Mouse (Mus musculus): ENCODE data around the gene Gpn2.

The Gpn2 gene

DNA sequence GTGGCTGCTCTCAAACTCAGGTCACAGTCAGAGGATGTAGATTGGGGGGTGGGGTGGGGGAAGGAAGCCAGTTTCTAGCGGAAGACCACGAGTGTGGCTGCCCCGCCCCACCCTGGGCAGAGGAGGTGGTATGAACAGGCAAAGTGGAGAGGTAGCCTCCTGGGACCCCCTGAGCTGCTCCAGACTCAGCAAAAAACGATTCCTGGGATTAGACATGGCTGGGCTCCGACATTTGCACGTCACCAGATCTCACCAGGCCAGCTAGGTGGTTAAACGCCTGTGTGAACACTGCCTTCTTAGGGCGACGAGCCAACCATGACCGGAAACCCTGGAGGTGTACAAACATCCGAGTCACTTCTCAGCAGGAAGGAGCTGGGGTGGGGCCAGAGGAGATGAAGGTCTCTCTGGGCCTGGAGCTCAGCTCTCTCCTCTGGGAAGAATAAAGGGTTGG, 41.5 kb downstream of the Gpn2 start:
- peak; percentile 55 for DNase-seq (ENCODE audit: low read depth)

DNA sequence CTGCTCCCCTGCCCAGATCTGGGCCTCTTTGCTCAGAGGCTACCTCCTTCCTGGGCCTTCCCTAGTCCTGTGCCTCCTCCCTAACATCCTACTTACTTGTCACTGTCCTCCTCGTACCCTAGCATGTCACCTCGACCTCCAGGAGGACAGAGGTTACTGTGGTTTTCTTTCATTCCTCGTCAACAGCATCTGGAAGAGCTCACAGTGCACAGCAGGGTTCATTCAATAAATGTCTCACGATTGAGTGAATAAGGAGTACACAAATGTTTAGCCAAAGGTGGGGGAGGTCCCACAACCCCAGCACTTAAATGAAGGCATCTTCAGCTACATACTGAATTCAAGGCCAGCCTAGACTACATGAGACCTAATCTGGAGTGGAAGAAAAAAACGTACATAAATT, 42.1 kb downstream of the Gpn2 start:
- no peak for DNase-seq (ENCODE audit: low read depth)

DNA sequence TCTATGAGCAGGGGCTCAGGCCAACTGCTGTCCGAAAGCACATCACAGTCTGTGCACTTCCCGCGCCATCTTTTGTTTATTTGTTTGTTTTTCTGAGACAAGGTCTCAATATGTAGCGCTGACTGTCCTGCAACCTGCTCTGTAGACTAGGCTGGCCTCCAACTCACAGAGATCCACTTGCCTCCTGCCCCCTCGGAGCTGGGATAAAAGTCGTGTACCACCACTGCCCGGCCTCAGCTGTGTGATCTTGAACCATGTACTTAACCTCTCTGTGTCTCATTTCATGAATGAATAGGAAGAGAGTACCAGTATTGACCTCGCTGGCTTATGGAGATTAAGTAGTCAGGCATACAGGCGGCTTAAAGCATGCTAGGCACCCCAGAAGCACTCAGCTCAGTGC, 42.5 kb downstream of the Gpn2 start:
- no peak for DNase-seq (ENCODE audit: low read depth)

DNA sequence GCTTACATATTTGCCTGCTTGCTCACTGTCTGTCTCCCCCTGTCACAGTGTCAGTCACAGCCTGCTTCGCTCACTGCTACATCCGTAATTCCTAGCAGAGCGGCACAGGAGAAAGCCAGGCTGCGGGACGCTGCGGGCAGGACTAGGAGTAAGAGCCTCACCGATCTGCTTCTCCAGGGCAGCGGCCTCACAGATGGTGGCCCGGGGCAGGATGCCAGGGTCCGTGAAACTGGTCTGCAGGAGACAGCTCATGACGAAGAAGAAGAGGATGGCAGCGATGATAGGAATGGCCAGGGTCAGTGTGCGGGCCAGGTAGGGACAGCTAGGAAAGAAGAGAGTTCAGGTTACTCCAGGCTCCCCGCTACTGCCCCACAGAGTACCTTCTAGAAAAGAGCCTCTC, 42.9 kb downstream of the Gpn2 start:
- no peak for DNase-seq (ENCODE audit: low read depth)

DNA sequence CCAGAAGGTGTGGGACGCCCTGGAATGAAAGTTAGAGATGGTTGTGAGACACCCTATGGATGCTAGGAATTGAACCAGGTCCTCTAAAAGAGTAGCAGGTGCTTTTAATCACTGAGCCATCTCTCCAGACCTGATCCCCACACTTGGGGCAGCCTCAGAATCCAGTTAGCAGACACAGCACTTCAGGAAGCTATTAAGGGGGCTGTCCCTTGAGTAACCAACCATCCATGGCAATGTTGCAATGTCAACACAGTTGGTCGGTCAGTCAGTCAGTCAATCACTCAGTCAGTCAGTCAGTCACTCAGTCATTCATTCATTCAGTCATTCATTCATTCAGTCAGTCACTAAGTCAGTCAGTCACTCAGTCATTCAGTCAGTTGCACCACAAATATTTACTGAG, 44.4 kb downstream of the Gpn2 start:
- no peak for DNase-seq (ENCODE audit: low read depth)

DNA sequence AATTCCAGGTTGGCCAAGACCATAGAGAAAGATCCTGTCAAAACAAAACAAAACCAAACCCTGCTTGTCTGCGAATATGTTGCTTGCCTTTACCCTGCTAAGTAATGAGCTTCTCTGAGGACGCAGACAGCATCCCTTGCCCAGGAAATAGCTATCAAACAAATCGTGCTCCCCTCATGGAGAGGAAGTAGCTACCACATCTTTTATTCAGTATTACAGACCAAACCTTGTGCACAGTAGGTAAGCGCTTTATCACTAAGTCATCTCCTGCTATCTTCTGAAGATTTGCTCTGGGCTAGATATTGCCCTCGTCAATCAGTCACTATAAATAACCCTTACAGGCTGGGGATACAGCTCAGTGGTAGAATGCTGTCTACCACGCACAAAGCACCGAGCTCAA, 45.0 kb downstream of the Gpn2 start:
- no peak for DNase-seq (ENCODE audit: low read depth)

DNA sequence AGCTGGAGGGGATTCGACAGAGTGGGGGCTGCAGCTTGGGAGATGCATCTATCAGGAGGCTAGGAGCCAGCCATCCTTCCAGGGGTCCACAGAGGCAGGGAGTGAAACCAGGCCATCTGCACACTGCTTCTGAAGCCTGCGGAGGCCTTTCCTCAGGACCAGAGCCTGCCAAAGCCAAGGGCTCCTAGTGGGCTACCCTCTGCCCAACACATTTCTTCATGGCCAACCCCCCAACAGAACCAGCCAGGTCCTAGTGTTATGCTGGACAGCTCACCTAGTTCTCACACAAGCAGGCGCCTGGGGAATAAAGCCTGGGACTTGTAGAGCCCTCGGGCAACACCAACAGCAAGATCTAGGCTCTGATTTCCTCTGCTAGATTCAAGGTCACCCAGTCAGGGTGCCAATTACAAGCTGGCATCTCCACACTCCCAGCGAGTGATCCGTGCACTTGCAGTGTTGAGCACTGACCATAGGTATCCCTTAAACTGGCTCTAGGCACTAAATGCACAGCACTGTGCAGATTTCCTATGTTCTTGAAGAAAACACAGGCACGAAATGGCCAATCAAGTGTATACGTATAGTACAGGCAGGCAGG, 46.3 kb downstream of the Gpn2 start:
- no peak for DNase-seq (ENCODE audit: low read depth)

DNA sequence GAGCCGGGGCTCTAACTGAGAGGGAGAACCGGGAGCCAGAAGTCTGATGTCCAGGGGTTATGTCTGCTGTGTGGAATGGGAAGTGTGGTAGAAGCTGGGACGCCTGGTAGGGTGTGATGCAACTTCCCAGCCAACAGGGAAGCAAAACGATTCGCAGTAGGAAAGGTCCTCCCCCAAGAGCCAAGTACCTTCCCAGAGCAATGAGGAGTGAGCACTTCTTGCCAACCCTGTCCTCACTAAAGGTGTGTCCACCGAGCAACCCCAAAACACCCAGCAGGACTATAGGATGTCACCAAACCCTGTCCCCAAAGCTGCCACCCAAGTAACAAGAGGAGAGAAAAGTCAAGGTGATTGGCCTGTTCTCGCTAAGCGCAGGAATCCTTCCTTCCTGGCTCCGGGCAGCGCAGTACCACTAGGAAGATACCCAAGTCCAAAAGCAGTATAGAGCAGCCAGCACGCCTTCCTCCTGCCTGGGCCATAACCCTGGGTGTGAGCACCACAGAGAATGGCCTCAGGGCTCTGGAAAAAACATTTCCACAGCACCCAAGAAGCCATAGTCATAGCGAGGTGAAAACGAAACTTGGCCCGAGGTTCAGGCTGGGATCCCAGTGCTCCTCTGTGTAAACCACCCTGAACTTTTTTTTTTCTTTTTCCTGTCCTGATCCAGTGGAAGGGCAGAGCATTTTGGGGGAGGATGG, 47.1 kb downstream of the Gpn2 start:
- DNase-seq (ENCODE audit: low read depth) = peak; percentile 58

DNA sequence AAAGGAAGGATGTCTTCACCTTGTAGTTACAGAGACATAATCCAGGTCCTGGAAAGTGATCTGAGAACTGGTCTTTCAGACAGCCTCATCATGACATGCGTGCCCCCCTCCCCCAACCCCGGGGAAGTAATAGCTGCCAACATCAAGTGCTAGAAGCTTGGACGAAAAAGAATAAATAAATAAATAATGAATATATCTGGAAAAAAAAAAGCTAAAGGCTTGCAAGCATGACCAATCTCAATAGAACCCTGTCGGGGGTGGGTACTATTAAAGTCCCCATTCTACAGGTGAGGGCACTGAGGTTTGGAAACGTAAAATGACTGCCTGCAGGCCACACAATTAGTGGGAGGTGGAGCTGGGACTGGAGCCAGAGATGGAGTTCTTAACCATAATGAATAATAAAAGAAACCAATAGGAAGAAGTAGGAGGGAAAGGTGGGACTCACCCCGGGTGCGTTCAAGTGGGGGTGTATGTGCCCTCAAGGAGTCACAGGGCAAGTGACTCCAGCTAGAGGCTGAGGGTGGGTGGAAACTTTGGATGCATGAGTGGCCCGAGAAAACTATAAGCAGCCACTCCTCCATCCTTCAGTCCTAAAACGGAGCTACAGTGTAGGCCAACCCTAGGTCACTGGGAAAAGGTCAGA, 47.7 kb downstream of the Gpn2 start:
- DNase-seq (ENCODE audit: low read depth) = peak; percentile 32

DNA sequence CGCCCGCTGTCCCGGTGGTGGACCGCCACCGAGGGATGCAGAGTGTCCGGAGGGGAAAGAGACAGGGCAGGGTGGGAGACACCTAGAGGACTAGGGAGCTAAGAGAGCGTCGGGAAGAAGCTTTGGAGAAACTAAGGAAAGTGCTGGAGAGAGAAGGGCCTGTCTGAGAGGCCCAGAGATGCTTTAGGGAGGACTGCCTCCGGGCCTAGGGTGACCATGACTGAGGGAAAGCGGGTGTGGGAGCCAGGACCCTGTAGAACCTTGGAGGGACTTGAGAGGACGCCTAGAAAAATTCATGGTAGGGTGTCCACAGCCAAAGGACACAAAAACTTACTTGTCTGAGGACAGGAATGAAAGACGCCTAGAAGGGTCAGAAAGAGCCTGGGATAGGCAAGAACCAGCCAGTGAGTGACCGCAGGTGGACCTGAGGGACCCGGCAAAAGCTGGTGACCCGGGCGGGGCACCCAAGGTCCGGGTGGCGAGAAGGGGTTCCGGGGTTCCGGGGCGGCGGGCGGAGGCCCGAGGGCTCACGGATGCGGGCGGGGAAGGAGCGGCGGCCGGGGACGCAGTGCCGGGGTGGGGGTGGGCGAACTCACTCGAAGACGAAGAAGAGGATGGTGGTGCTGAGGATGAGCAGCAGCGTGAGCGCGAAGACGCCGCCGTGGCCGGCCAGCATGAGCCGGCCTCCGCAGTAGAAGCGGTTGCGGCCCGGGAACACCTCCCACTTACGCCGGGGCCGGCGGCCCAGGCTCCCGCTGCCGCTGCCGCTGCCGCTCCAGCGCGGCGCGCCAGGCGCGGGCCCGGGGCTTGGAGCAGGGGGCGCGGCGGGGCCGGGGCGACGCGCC, 48.5 kb downstream of the Gpn2 start:
- DNase-seq (ENCODE audit: low read depth) = peak; percentile 25

DNA sequence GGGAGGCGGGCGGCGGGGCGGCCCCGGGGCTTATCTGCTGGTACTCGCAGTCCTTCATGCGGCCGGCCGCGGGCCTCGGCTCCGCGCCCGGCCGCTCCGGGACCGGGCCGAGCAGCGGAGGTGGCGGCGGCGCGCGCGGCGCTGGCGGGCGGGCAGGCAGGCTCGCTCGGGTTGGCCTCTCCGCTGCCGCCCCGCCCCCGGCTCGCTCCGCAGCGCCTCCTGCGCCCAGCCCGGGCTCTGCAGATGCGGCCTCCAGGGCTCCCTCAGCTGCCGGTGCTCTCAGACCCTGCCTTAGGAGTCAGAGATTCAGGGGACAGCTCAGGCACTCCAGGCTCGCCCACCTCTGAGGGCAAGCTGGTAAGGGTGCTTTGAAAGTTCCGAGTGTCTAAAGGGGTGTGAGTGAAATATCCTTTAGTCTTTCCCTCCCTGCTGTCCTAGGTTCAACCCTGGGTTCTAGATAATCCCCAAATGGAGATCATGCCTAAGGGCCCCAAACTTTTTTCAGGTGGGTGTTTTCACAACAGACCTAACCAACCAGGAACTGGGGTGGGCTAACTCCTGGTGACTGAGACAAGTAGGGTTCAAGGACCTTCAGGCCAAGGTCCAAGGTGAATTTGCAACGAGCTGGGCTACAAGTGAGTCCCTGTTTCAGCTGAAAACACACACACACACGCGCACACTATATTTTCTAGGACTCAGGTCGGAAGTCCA, 49.3 kb downstream of the Gpn2 start:
- DNase-seq (ENCODE audit: low read depth) = peak; percentile 88

DNA sequence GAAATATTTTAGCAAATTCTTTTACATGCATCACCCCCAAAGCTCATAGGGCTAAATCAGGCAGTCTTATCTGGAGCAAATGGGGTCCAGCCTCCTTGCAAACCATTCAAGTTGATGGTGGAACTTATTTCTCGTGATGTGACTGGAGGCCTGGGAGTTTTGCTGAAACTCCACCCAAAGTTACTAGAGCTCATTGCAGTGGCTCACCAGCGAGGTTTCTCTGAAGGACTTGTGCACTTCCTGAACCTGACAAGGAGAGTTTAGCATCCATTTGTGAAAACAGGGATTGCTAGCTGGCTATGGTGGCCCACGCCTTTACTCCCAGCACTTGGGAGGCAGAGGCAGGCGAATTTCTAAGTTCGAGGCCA, 49.9 kb downstream of the Gpn2 start:
- DNase-seq (ENCODE audit: low read depth) = no peak

Data from NIH3T3 (cell line).